ENCODE assay signal across 8 mouse cellular contexts in the genomic region with DNA sequence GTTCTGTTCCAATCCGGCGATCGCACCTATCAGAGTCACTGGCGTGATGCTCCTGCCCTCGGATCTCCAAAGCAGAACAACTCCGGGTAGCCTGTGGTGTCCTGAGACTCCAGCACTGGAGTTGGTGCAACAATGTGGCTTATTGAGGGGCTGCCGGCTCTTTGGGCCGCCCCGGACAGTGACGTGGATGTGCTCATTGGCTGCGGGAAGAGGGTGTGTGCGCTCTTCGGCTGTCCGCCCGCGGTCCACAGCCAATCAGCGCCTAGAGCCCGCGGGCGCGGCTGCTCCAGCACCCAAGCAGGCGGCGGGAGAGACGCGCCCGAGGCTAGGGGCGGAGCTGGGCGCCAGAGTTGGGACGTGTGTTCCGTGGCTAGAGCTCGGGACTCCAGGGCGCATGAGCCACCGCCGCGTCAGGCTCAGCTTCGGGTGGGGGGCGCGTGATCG. TPM values are rescaled to one million over a fixed set of nuclear protein-coding genes. Genes with fewer than 3 reads are reported as not detected.
DNase-seq lines count a peak whose midpoint lies in the region; ATAC-seq and TF ChIP-seq lines count a peak whose summit lies in the region.

A gene (minus strand): TSS at position 134 of the 444 bp plus-strand sequence.

- peak; percentile 92 for ATAC-seq in heart, embryonic 13.5 days (ENCODE audit: extremely low read depth, insufficient number of reproducible peaks, low FRiP score, low TSS enrichment)
- peak; percentile 97 for ATAC-seq in liver, embryonic 11.5 days (replicated peaks; ENCODE audit: low FRiP score)

- H3K9ac ChIP-seq in heart, embryonic 13.5 days, result peak within 1 kb of the TSS; percentile 94
- H3K9ac ChIP-seq in liver, embryonic 11.5 days (ENCODE audit: low read depth, low read length), result peak within 1 kb of the TSS; percentile 78

- peak; percentile 86 for DNase-seq in CD4-positive, CD25-positive, alpha-beta regulatory T cell, adult 2 months (ENCODE audit: low read depth, low spot score)
- peak; percentile 64 for DNase-seq in brain, embryonic 18.5 days (ENCODE audit: low read depth, low spot score)
- peak; percentile 90 for DNase-seq in fibroblast of lung, adult 2 months (ENCODE audit: low read depth)
- DNase-seq in kidney, postnatal 10 days, result peak; percentile 90
- peak; percentile 94 for DNase-seq in liver, embryonic 11.5 days (ENCODE audit: low spot score)
- peak; percentile 72 to 83 for DNase-seq in spleen, postnatal 4 days (ENCODE audit: low spot score in 2 of 2)

- no peaks in the 10 kb centered on the region for H3K36me3 ChIP-seq in heart, embryonic 13.5 days
- no peaks in the 10 kb centered on the region for H3K36me3 ChIP-seq in liver, embryonic 11.5 days (ENCODE audit: control insufficient read depth, insufficient read depth, low read length)
- no peaks in the 10 kb centered on the region for H3K36me3 ChIP-seq in myocyte (ENCODE audit: control insufficient read depth, insufficient read depth)

- TF ChIP-seq POLR2A in myocyte (IDR thresholded peaks at IDR 0.05; ENCODE audit: insufficient read length, low read depth), result peak; percentile 70

- peak within 1 kb of the TSS; percentile 96 for H3K27ac ChIP-seq in heart, embryonic 13.5 days (replicated peaks)
- H3K27ac ChIP-seq in liver, embryonic 11.5 days (ENCODE audit: low read depth, low read length), result peak within 1 kb of the TSS; percentile 84

- no peaks in the 10 kb centered on the region for H3K9me3 ChIP-seq in heart, embryonic 13.5 days
- no peaks in the 10 kb centered on the region for H3K9me3 ChIP-seq in liver, embryonic 11.5 days (ENCODE audit: control insufficient read depth, low read length)

- H3K4me1 ChIP-seq in heart, embryonic 13.5 days, result peaks cover 38% of the 10 kb centered on the region
- peaks cover 22% of the 10 kb centered on the region for H3K4me1 ChIP-seq in liver, embryonic 11.5 days (replicated peaks; ENCODE audit: control insufficient read depth, insufficient read depth, low read length)

- H3ac ChIP-seq in myocyte (ENCODE audit: control insufficient read depth, insufficient read length), result peak within 1 kb of the TSS; percentile 37

- H3K27me3 ChIP-seq in heart, embryonic 13.5 days (replicated peaks), result 0 out of 2 replicates have a peak, but pooled peaks cover 7% of the 10 kb centered on the region
- no peaks in the 10 kb centered on the region for H3K27me3 ChIP-seq in liver, embryonic 11.5 days (replicated peaks; ENCODE audit: control insufficient read depth, insufficient read depth, low read length)
- H3K27me3 ChIP-seq in myocyte (ENCODE audit: control insufficient read depth, insufficient read depth, insufficient read length), result no peaks in the 10 kb centered on the region

- H3K4me2 ChIP-seq in heart, embryonic 13.5 days, result peak within 1 kb of the TSS; percentile 83
- peak within 1 kb of the TSS; percentile 94 for H3K4me2 ChIP-seq in liver, embryonic 11.5 days
- peak within 1 kb of the TSS; percentile 84 for H3K4me2 ChIP-seq in myocyte (ENCODE audit: low read depth)

- H3K4me3 ChIP-seq in heart, embryonic 13.5 days, result peak within 1 kb of the TSS; percentile 64
- peak within 1 kb of the TSS; percentile 79 for H3K4me3 ChIP-seq in liver, embryonic 11.5 days (ENCODE audit: low read depth, low read length)
- peak within 1 kb of the TSS; percentile 99 for H3K4me3 ChIP-seq in myocyte

- WGBS in heart, embryonic 13.5 days, result under 1% methylated on average over 39 of the region's 39 CpGs
- under 1% methylated on average over 39 of the region's 39 CpGs for WGBS in liver, embryonic 11.5 days

- peaks cover 38% of the 10 kb centered on the region for H3K79me2 ChIP-seq in myocyte (ENCODE audit: control insufficient read depth, insufficient read depth)

TF ChIP-seq in myocyte, 11 proteins besides CTCF, POLR2A, EP300 and RAD21:
- TF ChIP-seq MAX (IDR thresholded peaks at IDR 0.05; ENCODE audit: low read depth) (no peak), MYOG (IDR thresholded peaks at IDR 0.05; ENCODE audit: control insufficient read depth in 1 of 3, insufficient read depth in 1 of 3, insufficient read length in 2 of 3, low read depth in 2 of 3) (peak in 1 of 3 experiments; percentile 6), POLR2AphosphoS2 (IDR thresholded peaks at IDR 0.05; ENCODE audit: insufficient read length, low read depth) (peak; percentile 89), E2F4 (IDR thresholded peaks at IDR 0.05; ENCODE audit: insufficient read depth) (peak; percentile 44)

RNA-seq across cellular contexts. Expression of the gene that starts here (rescaled TPM):
- polyA plus RNA-seq in heart, embryonic 13.5 days (2015; fragmentation: Nextera tagmentation; extraction: Ambion mirVana), result 28.9 and 36.2 TPM in 2 replicates
- 25.0 and 29.0 TPM in 2 replicates for polyA plus RNA-seq in liver, embryonic 11.5 days (2014; fragmentation: Nextera tagmentation; extraction: Ambion mirVana)
- 81.2 TPM for polyA plus RNA-seq in myocyte (2012; fragmentation: generic; extraction: Trizol)

Comparison
In these comparisons a context has a peak if more than half of its experiments do, and no peak if none do; other contexts are left out.
1. Peak in every context shown above with its lines: DNase-seq, ATAC-seq, H3K4me3 ChIP-seq and H3K27ac ChIP-seq.